ENCODE assay signal across 10 mouse cellular contexts in the genomic region with DNA sequence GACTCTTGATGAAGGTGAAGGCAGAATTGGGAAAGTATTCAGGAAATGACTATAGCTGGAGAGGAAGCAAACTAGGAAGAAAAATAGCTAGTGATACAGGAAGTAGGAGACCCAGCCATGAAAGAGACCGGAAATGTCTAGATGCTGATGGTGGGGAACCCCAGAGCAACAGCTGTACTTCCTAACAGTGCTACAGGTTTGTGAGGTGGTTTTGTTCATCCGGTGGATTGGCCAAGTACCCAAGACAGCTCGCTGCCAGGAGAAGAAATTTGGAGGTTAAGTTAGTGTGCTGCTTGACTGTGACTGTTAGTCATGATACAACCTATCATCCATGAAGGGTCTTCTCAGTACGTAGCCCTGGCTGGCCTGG.
DNase-seq lines count a peak whose midpoint lies in the region; ATAC-seq lines count a peak whose summit lies in the region.
"Had no signal": no experiment of that assay in that cellular context is flagged by ENCODE, and none has a peak within 500 bp of the region (broad histone marks: within the 10 kb centered on the region; RNA-seq: fewer than 3 reads in every experiment).

No protein-coding gene starts in this region.

- H3K9me3 ChIP-seq in kidney, embryonic 15.5 days (replicated peaks) = no peaks in the 10 kb centered on the region

- H3K4me1 ChIP-seq in kidney, embryonic 15.5 days = peaks cover 17% of the 10 kb centered on the region

- peak overlapping the region; percentile 38; the same call in 1 of the 2 replicates for H3K27ac ChIP-seq in kidney, embryonic 15.5 days

- intact Hi-C loops in left cerebral cortex, postnatal 4 days (cut with DNase I) = no loop called here

- H3K4me2 ChIP-seq in kidney, embryonic 15.5 days = no peak overlapping the region

- H3K36me3 ChIP-seq in kidney, embryonic 15.5 days = no peaks in the 10 kb centered on the region

- 83% methylated on average over 4 of the region's 4 CpGs for WGBS in kidney, embryonic 15.5 days

- ATAC-seq in kidney, embryonic 15.5 days (replicated peaks; ENCODE audit: low FRiP score) = no peak
- peak; percentile 76 to 88 for ATAC-seq in hematopoietic stem cell, adult 5-6 weeks (replicated peaks in 1 of 2; ENCODE audit: insufficient read depth in 1 of 2, low FRiP score in 2 of 2, low TSS enrichment in 1 of 2, low read depth in 1 of 2, poor library complexity in 2 of 2, severe bottlenecking in 2 of 2)
- ATAC-seq: forebrain, embryonic 14.5 days had no signal

- H3K9ac ChIP-seq in kidney, embryonic 15.5 days = no peak overlapping the region

- no peaks in the 10 kb centered on the region for H3K27me3 ChIP-seq in kidney, embryonic 15.5 days

- no peak overlapping the region for H3K4me3 ChIP-seq in kidney, embryonic 15.5 days (replicated peaks)

- DNase-seq in kidney, adult 8-10 months = no peak
- DNase-seq in CD8-positive naive resting alpha-beta T cell, adult 2 months (ENCODE audit: low read depth in 2 of 2, low spot score in 2 of 2) = peak; percentile 65 to 71
- peak; percentile 80 to 83 for DNase-seq in spleen, postnatal 36 days (ENCODE audit: low spot score in 2 of 2)
- no peak for DNase-seq in left cerebral cortex, postnatal 4 days
- no peak for DNase-seq in layer of hippocampus, adult 9-10 months (ENCODE audit: low spot score)
- no peak for DNase-seq in embryo, embryonic 10.5 days (ENCODE audit: low spot score)
- DNase-seq: cerebellum, adult 11 months had no signal

Comparison
In these comparisons a context has a peak if more than half of its experiments do, and no peak if none do; other contexts are left out.
1. DNase-seq: peak in CD8-positive naive resting alpha-beta T cell, adult 2 months (2 of 2) and spleen, postnatal 36 days (2 of 2); none in kidney, adult 8-10 months (0 of 2), left cerebral cortex, postnatal 4 days (single experiment), layer of hippocampus, adult 9-10 months (single experiment) and embryo, embryonic 10.5 days (single experiment).